In genomic region chr8:99415966-99416781, GRCm38 (mm10) we compare ENCODE assay signal across 8 mouse cellular contexts. TPM values are rescaled to one million over a fixed set of nuclear protein-coding genes. Genes with fewer than 3 reads are reported as not detected.
DNase-seq lines count a peak whose midpoint lies in the region; ATAC-seq lines count a peak whose summit lies in the region.

Gene Cdh8 (minus strand): TSS chr8:99416471.

- no peaks in the 10 kb centered on the region for H3K9me3 ChIP-seq in heart, embryonic 14.5 days (ENCODE audit: control insufficient read depth, low read length)
- no peaks in the 10 kb centered on the region for H3K9me3 ChIP-seq in midbrain, embryonic 16.5 days (replicated peaks; ENCODE audit: control insufficient read depth, low read length, poor library complexity, severe bottlenecking)

- no peaks in the 10 kb centered on the region for H3K36me3 ChIP-seq in heart, embryonic 14.5 days (ENCODE audit: control insufficient read depth, insufficient read depth, low read length)
- no peaks in the 10 kb centered on the region for H3K36me3 ChIP-seq in midbrain, embryonic 16.5 days (ENCODE audit: control insufficient read depth, insufficient read depth, low read length)

- under 1% methylated on average over 58 of the region's 58 CpGs for WGBS in heart, embryonic 14.5 days
- WGBS in midbrain, embryonic 16.5 days = under 1% methylated on average over 58 of the region's 58 CpGs

- intact Hi-C loops in gastrocnemius, postnatal 36 days (cut with DNase I) = no loop called here

- peak; percentile 3 for DNase-seq in kidney, postnatal 14 days
- DNase-seq in kidney, adult 8-10 months = no peak
- peak; percentile 86 for DNase-seq in embryo, embryonic 11 days
- DNase-seq in left cerebral cortex, adult 11 months (ENCODE audit: low spot score) = peak; percentile 64
- DNase-seq in spleen, postnatal 36 days (ENCODE audit: low spot score in 2 of 2) = no peak
- DNase-seq in gastrocnemius, postnatal 36 days = no peak

- H3K9ac ChIP-seq in heart, embryonic 14.5 days (ENCODE audit: low read length) = peak within 1 kb of the TSS; percentile 48; the same call in 1 of the 2 replicates
- peak within 1 kb of the TSS; percentile 81 for H3K9ac ChIP-seq in midbrain, embryonic 16.5 days (ENCODE audit: low read depth, low read length)

- no peak within 1 kb of the TSS for H3K27ac ChIP-seq in heart, embryonic 14.5 days (replicated peaks in 1 of 2; ENCODE audit: control insufficient read depth in 1 of 2, insufficient read depth in 1 of 2, low read depth in 2 of 2, low read length in 2 of 2)
- H3K27ac ChIP-seq in midbrain, embryonic 16.5 days (ENCODE audit: low read length) = peak within 1 kb of the TSS; percentile 83

- H3K4me1 ChIP-seq in heart, embryonic 14.5 days (ENCODE audit: control insufficient read depth in 2 of 2, insufficient read depth in 2 of 2, low read length in 2 of 2) = peaks cover 0 to 5% of the 10 kb centered on the region in 2 experiments; a peak in 2 of 4 replicates
- H3K4me1 ChIP-seq in midbrain, embryonic 16.5 days (ENCODE audit: control insufficient read depth, insufficient read depth, low read length) = peaks cover 12% of the 10 kb centered on the region

- peak within 1 kb of the TSS; percentile 97 for H3K4me2 ChIP-seq in heart, embryonic 14.5 days (ENCODE audit: low read length)
- H3K4me2 ChIP-seq in midbrain, embryonic 16.5 days (ENCODE audit: low read length) = peak within 1 kb of the TSS; percentile 77

- peak; percentile 76 for ATAC-seq in heart, embryonic 14.5 days (ENCODE audit: insufficient number of reproducible peaks, insufficient read depth, low FRiP score, low read depth)
- ATAC-seq in midbrain, embryonic 16.5 days = peak; percentile 90

- peaks cover 48% of the 10 kb centered on the region for H3K27me3 ChIP-seq in heart, embryonic 14.5 days (ENCODE audit: control insufficient read depth, insufficient read depth, low read length)
- no peaks in the 10 kb centered on the region for H3K27me3 ChIP-seq in midbrain, embryonic 16.5 days (ENCODE audit: control insufficient read depth, insufficient read depth, low read depth, low read length)

- H3K4me3 ChIP-seq in heart, embryonic 14.5 days (ENCODE audit: control insufficient read depth in 1 of 2, insufficient read depth in 1 of 2, low read depth in 1 of 2, low read length in 2 of 2) = peak within 1 kb of the TSS; percentile 54 to 56
- peak within 1 kb of the TSS; percentile 66 for H3K4me3 ChIP-seq in midbrain, embryonic 16.5 days (ENCODE audit: low read depth, low read length)

RNA-seq across cellular contexts. Expression of gene Cdh8, which starts in this region (rescaled TPM):
- 0.84 and 1.1 TPM in 2 replicates for polyA plus RNA-seq in heart, embryonic 14.5 days (2014; fragmentation: Nextera tagmentation; extraction: Ambion mirVana)
- 64.4 and 76.2 TPM in 2 replicates for polyA plus RNA-seq in midbrain, embryonic 16.5 days (2015; fragmentation: Nextera tagmentation; extraction: Ambion mirVana)
- not detected for total RNA-seq in gastrocnemius, postnatal 36 days (2021)

Comparison
In these comparisons a context has a peak if more than half of its experiments do, and no peak if none do; other contexts are left out.
1. RNA of gene Cdh8 (polyA plus RNA-seq): 64.4 to 76.2 TPM in midbrain, embryonic 16.5 days; 0.84 to 1.1 TPM in heart, embryonic 14.5 days; every median in the first group is over 10 times any median in the second.
2. DNase-seq: peak in kidney, postnatal 14 days (single experiment), embryo, embryonic 11 days (single experiment) and left cerebral cortex, adult 11 months (single experiment); none in kidney, adult 8-10 months (0 of 2), spleen, postnatal 36 days (0 of 2) and gastrocnemius, postnatal 36 days (0 of 2).